Mouse (Mus musculus): ENCODE measurements around the gene Daam1.

Daam1 gene

DNA sequence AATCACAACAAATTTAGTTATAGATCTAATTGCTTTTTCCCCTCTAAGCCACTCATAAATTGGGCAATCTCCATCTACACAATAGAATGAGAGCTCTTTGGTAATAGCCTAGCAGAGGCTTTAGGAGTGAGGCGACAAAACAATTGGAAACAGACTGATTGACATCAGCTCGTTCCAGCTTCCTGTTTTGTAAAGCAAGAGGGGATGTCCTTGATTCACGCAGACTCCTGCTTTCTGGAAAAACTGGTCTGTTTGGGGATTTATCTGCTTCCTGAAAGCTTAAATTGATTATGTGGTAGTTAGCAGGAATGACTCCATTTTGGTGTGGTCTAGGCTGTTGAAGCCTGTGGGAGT, 33.6 kb downstream of the Daam1 start:
- 50% methylated on average over 3 of the region's 3 CpGs for WGBS

GRCm38 (mm10) chr12:71865937-71866336, 35.1 kb downstream of the Daam1 start:
- 85% methylated on average over 3 of the region's 3 CpGs for WGBS

GRCm38 (mm10) chr12:71867345-71868240, 36.7 kb downstream of the Daam1 start:
- WGBS: 55% methylated on average over 9 of the region's 9 CpGs

DNA sequence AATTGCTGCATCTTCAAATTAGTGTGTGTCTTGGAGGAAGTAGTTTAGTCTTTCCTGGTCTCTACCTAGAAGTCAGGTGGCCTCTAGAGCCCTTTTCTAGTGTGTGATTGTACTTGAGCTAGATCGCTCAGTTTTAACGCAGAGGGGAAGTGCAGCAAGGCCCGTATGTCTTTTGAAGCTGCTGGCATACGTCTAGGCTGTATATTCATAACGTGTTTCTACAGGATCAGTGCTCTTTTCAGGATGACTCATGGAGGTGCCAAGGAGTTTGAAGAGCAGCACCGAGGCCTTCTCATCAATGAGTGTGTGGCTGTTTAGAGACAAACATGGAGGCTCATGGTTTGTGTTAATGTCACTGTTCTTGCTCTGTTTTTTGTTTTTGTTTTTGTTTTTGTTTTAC, 39.8 kb downstream of the Daam1 start:
- 50% methylated on average over 6 of the region's 6 CpGs for WGBS

DNA sequence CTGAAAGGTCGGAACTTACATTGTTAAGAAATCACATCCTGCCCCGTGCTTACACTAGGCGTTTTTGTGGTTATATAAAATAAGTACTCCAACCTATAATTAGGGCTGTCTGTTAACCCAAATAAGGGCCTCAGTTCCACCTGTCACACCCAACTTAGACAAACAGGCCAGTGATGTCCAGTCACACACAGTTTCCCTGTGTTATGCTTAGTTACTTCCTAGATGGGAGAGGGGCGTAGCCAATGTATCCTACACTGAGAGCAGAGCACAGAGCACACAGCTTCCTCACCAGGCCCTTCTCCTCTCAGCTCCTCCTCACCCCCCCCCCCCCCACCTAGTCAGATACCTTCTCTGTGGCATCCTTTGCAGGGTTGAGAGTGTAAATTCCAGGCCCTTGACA, 41.5 kb downstream of the Daam1 start:
- 77% methylated on average over 4 of the region's 4 CpGs for WGBS

DNA sequence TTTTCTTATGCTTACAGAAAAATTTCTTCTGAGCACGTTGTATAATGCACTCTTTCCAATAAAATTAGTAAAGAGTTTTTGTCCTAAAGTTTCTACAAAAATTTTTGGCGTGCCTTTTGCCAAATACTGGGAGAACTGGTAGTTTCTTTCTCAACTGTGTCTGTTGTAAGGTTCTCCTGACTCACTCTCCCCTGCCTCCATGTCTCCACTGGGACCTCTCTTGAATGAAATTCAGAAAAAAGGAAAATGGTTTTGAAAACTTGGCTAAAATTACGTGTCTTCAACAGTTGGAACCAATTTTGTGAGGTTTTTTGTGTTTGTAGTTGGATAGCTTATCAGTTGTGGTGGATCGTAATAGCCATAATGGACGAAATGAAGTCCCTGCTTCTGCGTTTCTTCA, 43.7 kb downstream of the Daam1 start:
- 84% methylated on average over 6 of the region's 6 CpGs for WGBS

GRCm38 (mm10) chr12:71874984-71875383, 44.1 kb downstream of the Daam1 start:
- 60% methylated on average over 3 of the region's 3 CpGs for WGBS

GRCm38 (mm10) chr12:71875761-71876489, 45.0 kb downstream of the Daam1 start:
- WGBS: 73% methylated on average over 7 of the region's 7 CpGs

DNA sequence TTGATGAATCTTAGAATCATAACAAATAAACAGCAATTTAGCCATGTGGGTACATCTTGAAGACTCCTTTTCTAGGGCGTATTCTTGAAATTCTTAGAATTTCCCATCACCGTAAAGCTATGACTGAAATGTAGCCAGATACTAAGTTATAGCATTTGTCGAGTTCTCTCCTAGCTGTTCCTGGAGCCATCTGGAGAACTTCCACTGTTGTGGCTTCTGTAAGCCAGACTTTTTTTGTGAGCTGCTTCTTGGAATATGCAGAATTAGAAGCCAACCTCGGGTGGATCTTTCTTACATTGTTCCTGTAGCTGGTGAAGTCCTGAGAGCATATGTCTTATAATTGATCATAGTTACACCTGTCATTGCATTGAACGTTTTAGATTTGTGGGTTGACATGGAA, 50.1 kb downstream of the Daam1 start:
- 40% methylated on average over 5 of the region's 5 CpGs for WGBS

GRCm38 (mm10) chr12:71881477-71881876, 50.6 kb downstream of the Daam1 start:
- 70% methylated on average over 4 of the region's 4 CpGs for WGBS

- WGBS: 75% methylated on average over 9 of the region's 9 CpGs
These were observed 52.3 kb downstream of the Daam1 start for GRCm38 (mm10) chr12:71883066-71883711.

GRCm38 (mm10) chr12:71885170-71885574, 54.3 kb downstream of the Daam1 start:
- 35% methylated on average over 2 of the region's 2 CpGs for WGBS

GRCm38 (mm10) chr12:71885717-71886116, 54.8 kb downstream of the Daam1 start:
- WGBS: 75% methylated on average over 4 of the region's 4 CpGs

GRCm38 (mm10) chr12:71886406-71886805, 55.5 kb downstream of the Daam1 start:
- WGBS: 47% methylated on average over 5 of the region's 5 CpGs

- WGBS: 81% methylated on average over 2 of the region's 2 CpGs
These were observed 56.1 kb downstream of the Daam1 start for GRCm38 (mm10) chr12:71886941-71887340.

DNA sequence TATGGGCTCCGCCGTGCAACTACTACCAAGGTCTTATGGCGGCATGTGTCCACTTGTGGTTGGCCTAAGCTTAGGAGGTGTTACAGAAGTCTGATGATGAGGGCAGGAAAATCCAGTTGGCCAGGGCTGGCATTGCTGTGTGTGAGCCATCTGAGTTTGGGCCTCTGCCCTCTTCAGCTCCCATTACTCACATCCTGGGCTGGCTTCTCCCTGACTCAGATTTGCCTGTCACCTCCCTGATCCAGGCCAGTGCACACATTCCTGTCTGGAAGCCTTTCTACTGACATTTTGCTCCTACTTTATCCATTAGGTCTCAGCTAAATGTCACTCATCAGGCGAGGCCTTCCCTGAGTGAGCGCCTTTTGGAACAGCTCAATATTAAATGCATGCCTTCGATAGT, 57.5 kb downstream of the Daam1 start:
- WGBS: 91% methylated on average over 6 of the region's 6 CpGs

DNA sequence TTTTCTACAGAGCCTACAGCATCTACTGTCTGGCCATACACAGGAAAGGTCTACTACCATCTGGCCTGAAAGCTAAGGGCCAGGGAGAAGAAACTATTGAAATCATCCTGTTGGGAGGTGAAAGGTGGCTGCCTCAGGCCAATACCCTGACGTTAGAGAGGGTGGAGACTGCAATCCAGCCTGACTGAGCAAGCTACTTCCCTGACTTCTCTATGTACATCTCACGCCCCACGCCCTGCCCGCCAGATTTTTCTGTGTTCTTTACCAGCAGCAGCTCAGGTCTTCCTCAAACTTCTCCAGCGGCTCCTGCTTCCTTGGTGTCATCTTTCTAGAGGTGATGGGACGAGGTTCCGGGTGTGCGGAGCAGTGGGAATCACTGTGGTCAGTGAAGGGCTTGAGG, 58.4 kb downstream of the Daam1 start:
- WGBS: 92% methylated on average over 8 of the region's 8 CpGs

GRCm38 (mm10) chr12:71890282-71890681, 59.4 kb downstream of the Daam1 start:
- WGBS: 98% methylated on average over 1 of the region's 1 CpGs

- 56% methylated on average over 7 of the region's 7 CpGs for WGBS
These were observed 61.0 kb downstream of the Daam1 start for GRCm38 (mm10) chr12:71891729-71892355.

DNA sequence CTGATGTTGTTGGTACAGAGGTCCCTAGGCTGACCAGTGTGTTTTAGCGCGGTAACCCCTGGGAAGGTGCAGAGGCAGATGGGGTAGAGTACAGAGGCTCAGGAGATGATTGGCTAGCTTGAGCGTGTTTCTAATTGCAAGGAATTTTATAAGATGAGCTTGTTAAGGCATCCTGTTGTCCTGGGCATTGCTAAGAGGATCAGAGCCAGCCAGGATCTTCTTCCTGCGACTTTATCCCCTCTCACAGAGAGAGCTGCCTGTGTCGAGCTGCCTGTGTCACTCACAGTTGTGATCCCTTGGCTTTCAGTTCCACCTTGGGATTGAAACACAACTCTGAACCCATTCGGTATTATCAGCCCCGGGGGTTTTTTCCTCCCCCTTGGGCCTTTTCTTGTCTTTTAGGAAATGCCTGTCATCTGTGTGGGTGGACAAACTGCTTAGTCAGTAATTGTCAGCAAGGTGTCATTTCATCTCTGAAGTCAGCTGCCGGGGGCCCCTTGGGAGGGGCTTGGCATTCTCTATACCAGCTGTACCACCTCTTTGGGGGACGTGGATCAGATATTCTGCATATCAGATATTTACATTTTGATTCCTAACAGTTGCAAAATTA, 62.2 kb downstream of the Daam1 start:
- WGBS: 52% methylated on average over 9 of the region's 9 CpGs

DNA sequence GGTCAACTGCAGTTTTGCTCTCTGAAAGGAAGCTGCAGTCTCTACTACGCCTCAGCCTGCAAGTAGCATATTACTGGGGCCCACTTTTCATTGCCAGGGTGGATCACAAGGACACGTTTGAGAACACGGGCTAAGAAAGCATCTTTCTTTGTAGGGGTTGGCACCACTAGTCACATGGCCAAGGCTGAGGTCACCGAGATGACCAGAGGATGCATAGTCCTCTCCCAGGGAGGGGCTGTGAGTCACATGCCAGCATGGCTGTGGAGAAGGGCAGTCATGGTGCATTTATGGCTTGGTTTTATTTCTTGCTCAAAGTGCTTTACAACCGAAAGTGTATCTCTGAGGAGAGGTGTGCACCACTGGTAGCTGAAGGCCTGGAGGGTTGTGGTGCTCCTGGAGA, 67.4 kb downstream of the Daam1 start:
- 73% methylated on average over 5 of the region's 5 CpGs for WGBS

All from cerebral cortex, adult 2 months (tissue).